Mouse (Mus musculus) kidney, adult 9 months (tissue): ENCODE results near the gene B4galnt2.

Experiments used
- DNase-seq: peaks from one replicate; pipeline ENCODE4 v3.0.0; 2022

The B4galnt2 gene

DNA sequence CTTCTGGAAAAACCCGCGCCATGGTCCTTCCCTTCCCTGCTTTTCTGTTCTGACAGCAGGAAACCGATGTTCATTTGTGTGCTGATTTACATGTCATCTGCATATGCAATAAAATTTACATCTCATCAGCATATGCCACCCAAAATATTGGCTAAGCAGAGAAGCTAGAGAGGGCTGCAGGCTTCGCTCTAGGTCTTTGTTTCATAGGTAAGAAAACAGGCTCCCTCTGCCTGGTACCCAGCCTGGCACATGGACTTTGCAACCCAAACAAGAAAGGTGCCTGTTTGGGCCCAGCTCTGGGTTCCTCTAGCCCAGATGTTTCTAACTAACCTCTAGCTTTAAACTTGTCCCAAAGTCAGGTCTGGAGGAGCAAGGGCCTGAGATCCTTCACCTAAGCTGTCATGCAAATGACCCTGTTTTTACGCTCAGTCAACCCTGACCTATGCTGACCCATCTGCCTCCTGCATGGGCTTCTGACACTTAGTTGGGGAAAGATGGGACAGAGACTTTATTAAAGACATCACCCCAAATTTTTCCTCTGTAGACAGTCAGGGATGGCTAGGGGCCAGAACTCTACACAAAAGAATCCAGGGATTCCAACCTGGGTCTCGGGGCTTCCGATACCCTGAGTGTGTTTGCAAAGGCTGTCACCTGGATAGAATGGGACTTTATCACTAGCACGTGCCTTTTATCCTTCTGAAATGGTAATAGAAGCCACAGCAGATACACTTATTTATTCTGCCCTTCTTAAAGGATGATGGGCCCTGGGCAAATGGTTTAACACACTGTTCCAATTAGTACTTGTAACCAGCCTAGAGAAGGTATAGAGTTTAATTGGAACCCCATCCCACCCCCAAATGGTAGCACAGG lies 75.5 kb downstream of the B4galnt2 start:
- DNase-seq: no peak

- DNase-seq: no peak
Observed at GRCm38 (mm10) chr11:95838598-95838997, 76.1 kb downstream of the B4galnt2 start.

- peak; percentile 88 for DNase-seq
Observed at GRCm38 (mm10) chr11:95837059-95837458, 77.6 kb downstream of the B4galnt2 start, which contains the start of gene Gngt2. Gngt2 (plus strand) TSS chr11:95837216.

GRCm38 (mm10) chr11:95836433-95836832 lies 78.3 kb downstream of the B4galnt2 start:
- DNase-seq: no peak

DNA sequence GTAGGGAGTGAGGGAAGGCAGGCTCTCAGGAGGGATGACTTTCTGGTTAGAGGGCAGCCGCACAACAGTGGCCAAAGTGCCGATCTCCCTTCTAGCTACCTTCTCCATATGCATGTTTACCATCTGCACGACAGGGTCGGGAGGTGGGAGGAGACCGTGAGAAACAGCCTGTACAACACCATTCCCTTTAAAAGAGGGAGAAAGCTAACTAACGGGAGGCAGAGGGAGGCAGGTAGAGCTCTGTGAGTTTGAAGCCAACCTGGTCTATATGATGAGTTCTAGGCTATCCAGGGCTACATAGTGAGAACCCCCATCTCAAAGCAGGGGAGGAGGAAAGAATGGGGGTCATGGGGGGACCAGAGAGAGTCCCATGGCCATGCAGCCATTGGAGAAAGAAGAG lies 78.9 kb downstream of the B4galnt2 start:
- no peak for DNase-seq

DNA sequence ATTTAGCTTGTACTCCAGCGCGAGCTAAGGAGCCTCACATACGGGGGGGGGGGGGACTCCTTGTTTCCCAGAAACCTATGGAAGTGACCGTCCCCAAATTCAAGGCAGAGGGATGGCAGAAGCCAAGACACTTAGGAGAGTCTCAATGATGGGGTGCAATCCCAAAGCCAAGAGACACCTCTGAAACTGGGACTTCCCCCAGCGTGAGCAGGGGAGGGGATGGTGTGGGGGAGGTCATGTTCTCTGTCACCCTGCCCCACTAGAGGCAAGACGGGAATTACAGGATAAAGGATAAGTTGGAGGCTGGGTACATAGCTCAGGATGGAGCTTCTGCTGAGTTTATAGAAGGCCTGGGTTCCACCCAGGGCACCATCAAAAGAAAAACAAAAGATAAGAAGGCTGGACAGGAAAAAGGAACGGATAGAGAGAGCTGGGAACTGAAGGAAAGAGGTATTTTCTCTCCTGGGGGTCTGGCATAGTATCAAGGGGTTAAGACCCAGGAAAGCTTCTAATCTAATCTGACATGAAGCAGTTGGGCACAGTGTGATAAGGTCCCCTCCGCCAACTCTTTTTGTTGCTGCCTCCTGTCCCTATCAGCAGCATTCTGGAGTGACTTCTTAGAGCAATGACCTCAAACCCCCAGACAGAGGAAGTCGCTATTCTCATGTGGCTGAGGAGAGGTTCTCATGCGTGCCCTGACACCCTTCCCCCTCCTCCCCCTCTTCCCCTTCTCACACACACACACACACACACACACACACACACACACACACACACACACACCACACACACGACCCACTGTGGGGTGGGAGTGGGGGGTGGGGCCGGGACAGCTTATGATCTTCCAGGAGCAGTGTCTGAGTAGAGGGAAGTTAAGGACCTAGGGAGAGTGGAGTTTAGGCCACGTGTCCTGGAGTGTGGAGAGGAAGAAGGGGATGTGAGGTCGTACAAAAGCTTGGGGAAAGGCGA lies 79.7 kb downstream of the B4galnt2 start:
- no peak for DNase-seq

GRCm38 (mm10) chr11:95834143-95834667 lies 80.5 kb downstream of the B4galnt2 start:
- peak; percentile 40 for DNase-seq

DNA sequence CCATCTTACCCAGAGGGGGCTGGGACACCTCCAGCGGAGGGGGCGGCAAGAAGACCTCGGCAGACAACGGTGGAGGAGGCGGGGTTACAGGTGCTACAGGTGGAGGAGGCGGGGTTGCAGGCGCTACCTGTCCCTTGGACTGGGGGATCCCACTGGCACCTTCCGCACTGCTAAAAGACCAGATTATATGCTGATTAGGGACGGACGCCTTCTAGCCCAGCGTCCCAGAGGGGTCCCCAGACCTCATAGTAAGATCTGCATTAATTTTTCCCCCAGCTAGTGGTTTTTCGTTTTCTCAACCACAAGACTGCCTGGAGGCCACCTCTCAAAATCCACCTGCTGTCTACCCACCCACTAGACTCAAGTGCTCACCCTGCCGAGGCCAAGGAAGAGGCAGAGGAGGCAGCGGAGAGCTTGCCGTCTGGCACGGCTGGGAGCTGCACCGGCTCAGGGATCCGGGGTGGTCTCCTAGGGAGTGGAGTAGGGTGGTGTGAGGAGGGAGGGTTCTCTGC lies 81.0 kb downstream of the B4galnt2 start:
- DNase-seq: no peak

DNA sequence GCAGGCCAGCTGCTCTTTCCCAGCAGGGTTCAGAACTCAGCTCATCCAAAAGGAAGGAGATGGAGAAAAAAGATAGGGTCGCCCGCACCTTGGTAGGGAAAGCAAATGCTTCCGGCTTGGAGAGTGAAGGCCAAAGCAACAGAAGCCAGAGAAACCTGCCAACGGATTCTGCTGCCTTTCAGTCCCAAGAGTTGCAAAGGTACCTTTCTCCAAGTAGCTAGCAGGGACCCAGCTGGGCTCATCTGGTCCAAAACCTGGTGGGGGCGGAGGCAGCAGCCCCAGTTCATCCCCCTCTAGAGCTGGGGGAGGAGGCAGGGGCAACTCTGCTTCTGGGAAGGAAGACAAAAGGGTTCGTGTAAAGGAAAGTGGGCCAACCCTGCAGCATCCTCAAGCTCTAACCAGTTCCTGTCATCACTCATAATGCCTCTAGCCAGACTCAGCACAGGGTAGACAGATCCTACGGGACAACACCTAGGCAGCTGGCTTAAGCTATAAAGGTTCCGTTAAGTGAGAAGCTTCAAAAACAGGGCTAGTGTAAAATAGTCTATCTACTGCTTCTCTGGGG lies 81.6 kb downstream of the B4galnt2 start:
- DNase-seq: no peak

GRCm38 (mm10) chr11:95832129-95833005 lies 82.3 kb downstream of the B4galnt2 start:
- no peak for DNase-seq

DNA sequence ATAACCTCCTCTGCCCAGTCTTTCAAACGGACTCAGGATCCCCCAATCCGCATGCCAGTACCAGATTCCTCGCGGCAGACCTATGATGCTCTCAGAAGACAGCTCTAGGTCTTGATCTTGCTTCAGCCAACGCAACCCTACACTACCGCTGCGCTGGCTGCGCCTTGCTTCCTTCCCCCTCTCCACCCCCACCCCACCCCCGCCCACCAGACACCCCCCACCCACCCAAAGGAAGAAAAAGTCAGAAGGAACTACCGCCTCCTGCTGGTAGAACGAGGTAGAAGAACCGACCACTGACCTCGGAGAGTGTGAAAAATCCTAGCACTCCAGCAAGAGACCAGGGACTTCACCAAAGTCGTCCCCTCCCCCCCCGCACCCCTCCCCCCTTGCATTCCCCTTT lies 83.0 kb downstream of the B4galnt2 start:
- no peak for DNase-seq

DNA sequence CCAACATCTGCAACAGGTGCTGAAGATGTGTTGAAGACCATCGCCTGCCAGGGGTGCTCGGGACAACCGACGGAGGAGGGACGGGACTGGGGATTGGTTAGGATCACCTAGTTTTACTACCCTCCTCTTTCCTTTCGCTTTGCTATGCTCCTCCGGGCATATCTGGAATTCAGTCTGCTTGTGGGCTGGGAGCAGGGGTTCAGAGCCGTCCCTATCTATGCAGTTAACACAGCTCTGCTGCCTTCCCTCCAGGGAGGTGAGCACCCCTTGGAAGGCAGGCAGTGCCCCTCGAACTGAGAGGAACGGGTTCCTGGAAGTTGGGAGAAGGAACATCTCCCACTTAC lies 83.4 kb downstream of the B4galnt2 start:
- DNase-seq: no peak

DNA sequence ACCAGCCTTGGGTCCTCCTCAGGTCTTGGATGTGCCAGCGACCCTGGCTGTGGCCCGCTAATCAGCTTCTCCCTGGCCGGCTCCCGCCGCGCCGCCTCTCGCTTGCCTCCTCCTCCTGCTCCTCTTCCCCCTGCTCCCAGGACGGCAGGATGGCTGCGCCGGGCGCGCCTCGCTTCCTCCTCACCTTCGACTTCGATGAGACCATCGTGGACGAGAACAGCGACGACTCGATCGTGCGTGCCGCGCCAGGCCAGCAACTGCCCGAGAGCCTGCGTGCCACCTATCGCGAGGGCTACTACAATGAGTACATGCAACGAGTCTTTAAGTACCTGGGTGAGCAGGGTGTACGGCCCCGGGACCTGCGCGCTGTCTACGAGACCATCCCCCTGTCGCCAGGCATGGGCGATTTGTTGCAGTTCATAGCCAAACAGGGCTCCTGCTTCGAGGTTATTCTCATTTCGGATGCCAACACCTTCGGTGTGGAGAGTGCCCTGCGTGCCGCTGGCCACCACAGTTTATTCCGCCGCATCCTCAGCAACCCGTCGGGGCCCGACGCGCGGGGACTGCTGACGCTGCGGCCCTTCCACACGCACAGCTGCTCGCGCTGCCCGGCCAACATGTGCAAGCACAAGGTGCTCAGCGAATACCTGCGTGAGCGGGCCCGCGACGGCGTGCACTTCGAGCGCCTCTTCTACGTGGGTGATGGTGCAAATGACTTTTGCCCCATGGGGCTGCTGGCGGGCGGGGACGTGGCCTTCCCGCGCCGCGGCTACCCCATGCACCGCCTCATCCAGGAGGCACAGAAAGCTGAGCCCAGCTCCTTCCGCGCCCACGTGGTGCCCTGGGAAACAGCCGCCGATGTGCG lies 84.0 kb downstream of the B4galnt2 start:
- no peak for DNase-seq

GRCm38 (mm10) chr11:95829526-95830050 lies 85.1 kb downstream of the B4galnt2 start:
- DNase-seq: no peak

DNA sequence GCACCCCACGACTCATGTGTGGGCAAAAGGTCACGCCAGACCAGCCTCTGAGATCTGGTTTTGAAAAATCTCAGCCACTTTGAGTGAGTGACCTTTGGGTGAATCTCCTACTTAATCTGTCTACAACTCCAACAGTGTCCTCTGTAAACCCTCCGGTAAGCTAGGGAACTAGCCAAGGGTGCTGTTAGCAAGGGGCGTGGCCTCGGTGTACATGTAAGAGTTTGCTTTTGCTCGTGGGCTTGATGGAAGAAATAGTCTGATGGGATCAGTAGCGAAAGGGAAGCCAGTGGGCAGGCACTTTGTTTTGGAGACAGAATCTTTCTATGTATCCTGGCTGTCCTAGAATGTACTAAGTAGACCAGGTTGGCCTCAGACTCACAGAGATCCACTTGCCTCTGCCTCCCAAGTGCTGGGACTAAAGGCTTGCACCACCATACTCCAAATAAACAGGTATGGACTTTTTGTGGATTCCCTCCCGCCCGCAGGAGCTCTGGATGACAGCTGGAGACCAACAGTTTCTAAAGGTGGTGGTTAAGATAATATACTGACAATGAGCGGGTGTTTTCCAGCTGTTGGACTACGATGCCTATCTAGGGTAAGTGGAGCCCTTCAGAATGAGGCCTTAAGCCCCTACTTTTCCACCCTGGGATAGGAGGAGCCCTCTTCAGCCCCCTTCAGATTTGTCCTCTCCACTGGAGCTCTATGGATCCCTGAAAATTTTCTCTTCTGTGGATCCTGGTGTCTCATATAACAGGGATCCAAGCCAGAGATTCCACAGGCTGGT lies 86.3 kb downstream of the B4galnt2 start:
- DNase-seq: no peak

DNA sequence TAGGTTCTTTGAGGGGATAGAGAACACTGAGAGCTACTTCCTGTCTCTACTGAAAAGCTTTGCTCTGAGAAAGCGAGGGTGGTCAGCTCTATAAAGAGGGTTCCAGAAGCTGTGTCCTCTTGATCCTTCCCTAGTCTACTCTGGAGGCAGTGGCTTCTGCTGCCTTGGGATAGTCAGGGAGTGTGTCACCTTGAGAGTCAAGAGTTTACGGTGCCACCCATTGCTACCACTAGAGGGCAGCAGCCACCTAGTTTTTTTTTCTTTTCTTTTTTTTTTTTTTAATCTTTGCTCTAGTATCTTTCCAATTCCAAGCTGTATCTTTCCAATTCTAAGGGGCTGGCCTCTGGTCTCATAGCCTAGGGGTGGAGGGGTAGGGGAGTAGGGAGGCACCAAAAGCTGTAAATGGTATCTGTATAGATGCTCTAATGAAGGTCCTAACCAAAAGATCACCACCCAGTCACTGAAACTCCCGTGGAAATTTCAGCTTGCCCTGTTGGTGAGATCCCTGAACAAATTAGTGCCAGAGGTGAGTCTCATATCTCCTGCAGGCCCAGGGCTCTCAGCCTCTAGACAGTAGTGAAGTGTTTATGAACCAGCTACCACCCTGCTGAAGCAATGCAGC lies 87.1 kb downstream of the B4galnt2 start:
- DNase-seq: peak; percentile 80

- DNase-seq: no peak
Observed at GRCm38 (mm10) chr11:95827168-95827447, 87.6 kb downstream of the B4galnt2 start.

DNA sequence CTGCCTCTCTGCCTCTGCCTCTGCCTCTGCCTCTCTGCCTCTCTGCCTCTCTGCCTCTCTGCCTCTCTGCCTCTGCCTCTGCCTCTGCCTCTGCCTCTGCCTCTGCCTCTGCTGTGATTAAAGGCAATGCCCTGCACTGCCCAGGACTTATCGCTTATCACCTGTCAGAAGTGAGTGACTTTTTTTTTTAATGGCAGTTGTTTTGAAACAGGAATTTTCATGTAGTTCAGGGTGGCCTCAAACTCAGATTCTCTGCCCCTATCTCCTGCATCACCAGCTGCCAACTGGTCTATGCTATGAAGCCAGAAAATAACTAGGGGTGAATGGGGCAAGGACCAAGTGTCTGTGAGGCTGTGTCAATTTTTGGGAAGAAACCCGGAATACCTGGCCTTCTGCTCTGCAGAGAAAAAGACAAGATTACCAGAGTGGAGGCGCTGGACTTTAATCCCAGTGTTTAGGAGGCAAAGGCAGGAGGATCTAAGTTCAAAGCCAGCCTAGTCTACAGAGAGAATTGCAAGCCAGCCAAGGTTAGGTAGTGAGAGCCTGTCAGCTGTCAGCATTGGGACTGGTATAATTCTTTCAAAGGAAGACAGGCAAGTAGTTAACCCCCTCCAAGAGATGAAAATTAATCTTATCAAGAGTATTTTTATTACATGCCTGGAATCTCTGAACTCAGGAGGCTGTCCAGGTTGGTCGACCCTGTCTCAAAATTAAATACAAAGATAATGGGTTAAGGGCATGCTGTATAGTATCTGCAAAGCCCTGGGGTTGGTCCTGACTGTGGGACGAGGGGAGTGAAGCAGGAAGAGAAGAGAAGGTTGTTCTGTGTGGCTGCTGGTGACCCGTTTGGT lies 88.1 kb downstream of the B4galnt2 start:
- no peak for DNase-seq

DNA sequence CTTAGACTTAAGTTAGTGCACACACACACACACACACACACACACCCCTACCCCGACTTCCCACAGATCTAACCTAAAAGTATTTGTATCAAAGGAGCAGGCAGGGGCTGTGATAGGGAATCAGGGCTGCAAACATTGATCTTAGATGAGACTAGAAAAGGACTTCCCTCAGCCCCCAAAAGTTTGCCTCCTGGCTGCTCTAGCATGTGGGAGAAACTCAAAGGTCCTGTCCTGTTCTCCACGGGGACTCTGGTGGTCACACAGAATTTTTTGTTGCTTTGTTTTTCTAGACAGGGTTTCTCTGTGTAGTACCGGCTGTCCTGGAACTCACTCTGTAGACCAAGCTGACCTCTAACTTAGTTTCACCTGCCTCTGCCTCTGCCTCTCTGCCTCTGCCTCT lies 89.1 kb downstream of the B4galnt2 start:
- DNase-seq: no peak
